Mouse (Mus musculus): ENCODE results near the gene Bcl11b.

Gene Bcl11b

DNA sequence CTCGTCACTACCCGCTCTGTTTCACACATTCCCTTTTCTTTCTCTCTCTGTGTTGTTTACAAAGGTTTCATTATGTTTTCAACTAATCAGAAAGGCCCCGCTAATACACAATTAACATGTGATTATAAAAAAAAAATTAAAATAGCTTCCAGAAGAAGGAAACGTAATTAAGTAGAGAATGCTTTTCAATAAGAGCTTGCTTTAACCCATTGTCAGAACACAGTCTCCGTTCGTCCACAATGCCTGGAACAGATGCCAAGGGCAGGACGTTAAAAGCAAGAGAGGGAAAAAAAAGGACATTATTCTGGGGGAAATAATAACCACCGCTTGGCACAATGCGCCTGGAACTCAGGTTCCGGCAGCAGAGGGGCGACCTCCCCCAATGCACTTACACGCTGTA is 71.3 kb downstream of the Bcl11b start:
- no peak for DNase-seq (ENCODE audit: low read depth)

GRCm38 (mm10) chr12:107931476-107931875 is 71.9 kb downstream of the Bcl11b start:
- DNase-seq (ENCODE audit: low read depth), result no peak

GRCm38 (mm10) chr12:107930611-107931350 is 72.6 kb downstream of the Bcl11b start:
- DNase-seq (ENCODE audit: low read depth), result no peak

DNA sequence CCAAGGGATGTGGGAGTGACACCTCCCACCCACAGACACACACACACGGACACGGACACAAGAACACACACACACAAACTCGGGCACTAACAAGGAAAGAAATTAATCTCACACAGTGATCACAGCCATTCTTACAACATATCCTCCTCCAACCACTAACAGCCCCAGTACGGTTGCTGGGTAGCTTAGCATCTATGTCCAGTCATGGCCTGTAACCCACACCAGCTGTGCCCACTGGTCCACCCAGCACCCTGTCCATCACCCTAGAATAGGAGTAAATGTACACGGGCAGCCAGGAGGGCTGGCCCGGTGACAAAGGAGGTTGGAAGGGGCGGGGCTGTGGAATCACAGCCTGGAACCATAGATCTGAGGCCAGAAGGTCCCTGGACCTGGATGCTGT is 74.5 kb downstream of the Bcl11b start:
- no peak for DNase-seq (ENCODE audit: low read depth)

DNA sequence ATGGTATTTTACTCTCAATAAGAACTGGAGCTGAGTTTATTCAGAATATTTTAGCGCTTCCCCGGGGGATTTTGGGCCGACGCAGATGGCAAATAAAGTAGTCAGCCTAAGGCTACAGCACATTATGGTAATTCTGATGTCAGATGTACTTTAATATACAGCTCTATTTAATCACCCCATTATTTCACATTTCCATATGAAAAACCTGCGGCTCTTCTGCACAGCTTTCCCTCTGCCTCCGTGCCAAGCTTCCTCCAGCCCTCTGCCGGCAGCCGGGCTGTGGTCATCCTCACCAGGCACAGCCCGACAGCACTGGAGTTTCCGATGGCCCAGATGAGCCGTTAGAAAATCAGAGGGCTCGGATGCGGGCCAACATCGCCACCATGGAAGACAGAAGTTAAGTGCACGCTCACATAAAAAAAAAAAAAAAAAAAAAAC is 74.9 kb downstream of the Bcl11b start:
- no peak for DNase-seq (ENCODE audit: low read depth)

GRCm38 (mm10) chr12:107927961-107928431 is 75.4 kb downstream of the Bcl11b start:
- no peak for DNase-seq (ENCODE audit: low read depth)

- DNase-seq (ENCODE audit: low read depth), result no peak
Measured at GRCm38 (mm10) chr12:107926074-107926855, 77.1 kb downstream of the Bcl11b start.

- DNase-seq (ENCODE audit: low read depth), result no peak
Measured at GRCm38 (mm10) chr12:107924696-107925095, 78.7 kb downstream of the Bcl11b start.

DNA sequence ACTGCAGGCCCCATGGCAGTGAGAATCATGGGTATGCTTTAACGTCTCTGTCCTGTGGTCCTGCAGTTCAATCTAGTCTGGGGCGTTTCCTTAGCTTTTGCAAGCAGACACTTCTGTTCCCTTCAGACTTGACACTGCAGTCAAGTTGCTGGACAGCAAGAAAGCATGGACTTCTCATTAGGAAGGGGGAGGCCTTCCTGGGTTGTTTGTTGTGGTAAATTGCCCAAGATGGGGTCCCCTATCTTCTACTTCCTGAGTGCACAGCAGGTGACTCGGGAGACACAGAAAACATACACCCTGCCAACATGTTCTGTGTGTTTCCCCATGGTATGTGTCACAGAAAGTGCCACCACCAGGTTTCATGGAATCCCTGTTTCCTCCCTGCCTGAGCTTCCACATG is 79.4 kb downstream of the Bcl11b start:
- DNase-seq (ENCODE audit: low read depth), result no peak

DNA sequence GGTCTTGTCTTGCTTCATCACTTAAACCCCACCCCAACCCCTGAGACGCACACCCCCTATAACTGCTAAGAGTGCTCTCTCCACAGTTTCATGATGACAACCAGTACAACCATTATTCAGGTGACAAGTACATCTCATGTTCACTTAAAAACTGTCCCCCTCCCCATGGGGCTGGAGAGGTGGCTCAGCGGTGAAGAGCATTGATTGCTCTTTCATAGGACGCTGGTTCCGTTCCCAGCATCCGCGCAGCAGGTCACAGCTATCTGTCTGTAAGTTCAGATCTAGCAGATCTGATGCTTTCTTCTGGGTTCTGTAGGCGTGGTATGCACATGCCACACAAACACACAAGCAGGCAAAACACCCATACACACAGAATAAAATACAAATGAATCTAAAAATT is 81.2 kb downstream of the Bcl11b start:
- no peak for DNase-seq (ENCODE audit: low read depth)

- DNase-seq (ENCODE audit: low read depth), result no peak
Measured at GRCm38 (mm10) chr12:107921566-107921965, 81.8 kb downstream of the Bcl11b start.

GRCm38 (mm10) chr12:107921154-107921553 is 82.2 kb downstream of the Bcl11b start:
- DNase-seq (ENCODE audit: low read depth), result no peak

- no peak for DNase-seq (ENCODE audit: low read depth)
Measured at GRCm38 (mm10) chr12:107920716-107921115, 82.7 kb downstream of the Bcl11b start.

DNA sequence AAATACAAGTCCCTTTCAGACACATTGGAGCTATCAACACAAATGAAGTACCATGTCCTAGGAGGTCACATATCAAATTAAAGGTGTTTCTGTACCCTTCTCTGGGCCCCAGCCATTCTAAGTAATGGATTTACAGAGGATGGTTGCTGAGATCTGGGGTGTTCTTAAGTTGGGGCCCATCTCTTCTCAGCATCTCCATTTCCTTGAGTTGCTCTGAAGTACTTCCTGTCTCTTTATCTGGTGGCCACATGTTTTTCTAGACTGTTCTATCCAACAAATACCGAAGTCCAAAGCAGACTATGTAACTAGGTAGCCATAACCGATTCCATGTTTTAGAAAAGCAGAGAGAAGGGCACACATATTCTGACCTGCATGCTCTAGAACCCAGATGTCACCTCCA is 83.3 kb downstream of the Bcl11b start:
- DNase-seq (ENCODE audit: low read depth), result no peak

GRCm38 (mm10) chr12:107918779-107919178 is 84.6 kb downstream of the Bcl11b start:
- no peak for DNase-seq (ENCODE audit: low read depth)

GRCm38 (mm10) chr12:107916008-107916407 is 87.4 kb downstream of the Bcl11b start:
- no peak for DNase-seq (ENCODE audit: low read depth)

DNA sequence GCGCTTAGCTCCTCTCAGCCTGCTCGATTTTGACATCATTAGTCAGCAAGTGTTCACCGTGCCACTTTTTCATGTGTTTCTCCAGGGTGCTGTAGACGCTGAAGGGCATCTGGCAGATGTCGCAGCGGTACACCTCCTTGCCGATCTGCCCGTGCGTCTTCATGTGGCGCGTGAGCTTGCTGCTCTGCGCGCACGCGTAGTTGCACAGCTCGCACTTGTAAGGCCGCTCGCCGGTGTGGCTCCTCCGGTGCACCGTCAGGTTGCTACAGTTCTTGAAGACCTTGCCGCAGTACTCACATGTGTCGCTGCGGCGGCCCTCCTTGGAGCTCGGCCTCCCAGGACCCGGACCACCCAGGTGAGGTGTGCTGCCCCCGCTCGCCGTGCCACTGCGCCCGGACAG is 88.0 kb downstream of the Bcl11b start:
- DNase-seq (ENCODE audit: low read depth), result no peak

DNA sequence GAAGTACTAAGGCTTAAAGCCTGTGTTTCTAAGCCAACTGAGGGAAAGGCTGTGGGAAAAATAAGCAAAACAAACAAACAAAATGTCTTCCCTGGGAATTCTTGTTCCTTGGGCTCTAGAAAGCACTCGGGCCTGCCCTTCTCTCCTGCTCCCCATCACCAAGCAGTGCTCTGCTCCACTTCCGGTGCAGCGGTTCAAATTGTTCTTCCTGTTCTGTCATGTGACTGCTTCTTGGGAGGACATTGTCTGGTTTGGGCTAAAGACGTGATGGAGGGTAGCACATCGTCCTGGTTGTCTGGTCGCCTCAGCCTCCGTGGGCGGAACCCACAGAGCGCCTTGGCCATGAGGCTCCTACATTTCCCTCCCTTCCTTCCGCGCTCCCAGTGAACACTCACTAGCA is 94.6 kb downstream of the Bcl11b start:
- no peak for DNase-seq (ENCODE audit: low read depth)

DNA sequence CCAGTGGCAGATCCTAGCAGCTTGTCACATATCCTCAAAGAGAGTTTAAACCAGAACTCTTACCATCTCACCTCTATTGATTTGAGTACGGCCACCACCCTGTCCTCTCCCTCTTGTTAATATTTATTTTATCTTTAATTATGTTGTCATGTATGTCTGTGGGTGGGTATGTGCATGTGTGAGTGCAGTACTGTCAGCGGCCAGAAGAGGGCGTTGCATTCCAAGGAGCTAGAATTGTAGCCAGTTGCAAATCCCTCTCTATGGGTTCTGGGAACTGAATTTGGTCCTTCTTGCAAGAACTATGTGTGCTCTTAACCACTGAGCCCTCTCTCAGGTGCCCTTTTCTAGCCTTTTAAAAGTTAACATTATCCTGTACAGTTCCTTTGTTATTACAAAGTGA is 98.1 kb downstream of the Bcl11b start:
- no peak for DNase-seq (ENCODE audit: low read depth)

GRCm38 (mm10) chr12:107904457-107904856 is 98.9 kb downstream of the Bcl11b start:
- DNase-seq (ENCODE audit: low read depth), result no peak

DNA sequence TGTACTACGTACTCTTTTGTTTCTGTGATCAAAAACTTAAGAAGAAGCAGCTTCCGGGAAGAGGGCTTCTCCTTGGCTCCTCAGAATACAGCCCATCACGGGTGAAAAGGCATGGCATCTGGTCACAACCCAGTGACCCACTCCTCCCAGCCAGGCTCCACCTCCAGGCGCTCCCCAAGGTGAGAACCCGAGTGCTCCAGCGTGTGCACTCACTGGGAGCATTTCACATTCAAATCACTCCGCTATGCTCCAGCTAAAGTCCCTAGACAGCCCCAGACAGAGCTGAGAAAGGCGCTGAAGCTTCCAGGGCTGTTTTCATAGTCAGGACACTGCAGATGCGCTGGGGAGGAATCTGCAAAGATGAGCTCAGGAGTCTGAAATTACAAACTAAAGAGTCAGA is 99.5 kb downstream of the Bcl11b start:
- DNase-seq (ENCODE audit: low read depth), result no peak

DNA sequence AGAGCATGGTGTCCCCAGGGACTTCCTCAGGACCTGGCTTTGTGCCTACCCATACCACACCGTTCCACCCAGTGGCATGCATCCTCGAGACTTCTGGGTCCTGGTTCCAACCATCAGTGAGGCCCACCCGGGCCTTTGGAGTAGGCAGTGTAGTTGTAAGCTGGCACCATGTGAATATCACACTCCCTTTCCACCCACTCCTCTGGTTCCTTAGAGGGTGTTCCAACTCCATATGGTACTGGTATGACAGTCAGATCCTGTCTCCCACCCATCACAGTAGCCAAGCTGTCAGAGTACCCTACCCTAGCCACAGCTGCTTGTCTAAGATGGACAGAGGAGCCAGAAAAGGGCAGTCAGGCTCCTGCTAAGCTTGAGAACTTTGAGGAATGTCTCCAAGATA is 112.0 kb downstream of the Bcl11b start:
- DNase-seq (ENCODE audit: low read depth), result no peak

DNA sequence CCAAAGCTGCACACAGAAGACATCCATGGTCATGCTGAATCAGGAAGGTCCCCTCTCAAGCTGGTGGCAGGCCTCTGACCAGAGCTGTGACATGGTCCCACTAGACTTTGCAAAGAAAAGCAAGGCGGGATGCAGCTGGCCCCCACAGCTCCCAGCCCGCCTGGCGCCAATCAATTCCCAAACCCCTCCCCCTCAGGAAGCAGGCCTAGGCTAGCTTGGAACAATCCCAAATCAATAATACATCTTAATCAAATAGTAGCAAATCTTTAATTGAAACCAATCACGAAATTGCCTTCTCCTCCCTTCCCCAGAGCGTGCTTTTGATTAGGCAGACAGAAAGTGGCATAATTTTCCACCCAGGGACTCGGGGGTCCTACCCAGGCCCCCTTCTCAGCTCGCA is 113.1 kb downstream of the Bcl11b start:
- no peak for DNase-seq (ENCODE audit: low read depth)

Measured in c-Kit-positive CD71-positive TER-119-negative erythroid progenitor cells, embryonic 14.5 days (primary cell).